Mouse (Mus musculus): ENCODE measurements around the gene Rnaseh2c.

- TF ChIP-seq CTCF (IDR thresholded peaks at IDR 0.05; ENCODE audit: low read depth, low read length) (no peak), POLR2A (IDR thresholded peaks at IDR 0.05; ENCODE audit: borderline replicate concordance, low read depth, low read length) (no peak)
Measured at GRCm38 (mm10) chr19:5575336-5575735, 26.3 kb upstream of the Rnaseh2c start.

Measured in bone marrow macrophage, adult 2 months (primary cell).